Mouse (Mus musculus) T-cell, adult 2 months (primary cell): ENCODE results near the gene Agpat1.
A peak's percentile ranks its signal among the peaks of the same experiment; 100 is the strongest.

Experiments used
- DNase-seq: peaks from one replicate; pipeline ENCODE4 v3.0.0; 2022; ENCODE audit warnings: low spot score

Gene Agpat1

DNA sequence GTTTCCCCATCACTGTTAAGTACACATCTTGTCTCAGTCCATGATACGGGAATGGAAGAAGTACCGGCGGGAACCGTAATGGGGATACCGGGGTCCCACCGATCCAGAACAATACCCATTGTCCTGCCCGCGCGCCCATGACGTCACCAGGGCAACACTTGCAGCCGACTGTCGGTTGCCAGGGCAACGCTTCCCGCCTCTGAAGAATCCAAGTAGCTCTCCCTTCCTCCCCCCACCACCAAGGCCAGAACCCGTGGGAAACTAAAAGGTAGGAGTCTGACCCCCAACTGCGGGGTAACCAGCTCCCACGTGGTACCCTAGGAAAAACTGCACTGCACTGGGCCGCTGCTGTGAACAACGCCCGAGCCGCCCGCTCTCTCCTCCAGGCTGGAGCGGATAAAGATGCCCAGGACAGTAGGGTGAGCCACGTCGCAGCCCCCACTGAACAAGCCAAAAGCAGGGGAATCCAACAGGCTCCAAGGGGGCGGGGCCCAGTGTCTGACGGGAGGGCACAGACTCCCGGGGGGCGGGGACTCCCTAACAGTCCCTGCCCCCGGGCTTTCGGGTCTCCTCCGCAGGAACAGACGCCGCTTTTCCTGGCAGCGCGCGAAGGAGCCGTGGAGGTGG is 17.2 kb upstream of the Agpat1 start:
- DNase-seq: peak; percentile 63

DNA sequence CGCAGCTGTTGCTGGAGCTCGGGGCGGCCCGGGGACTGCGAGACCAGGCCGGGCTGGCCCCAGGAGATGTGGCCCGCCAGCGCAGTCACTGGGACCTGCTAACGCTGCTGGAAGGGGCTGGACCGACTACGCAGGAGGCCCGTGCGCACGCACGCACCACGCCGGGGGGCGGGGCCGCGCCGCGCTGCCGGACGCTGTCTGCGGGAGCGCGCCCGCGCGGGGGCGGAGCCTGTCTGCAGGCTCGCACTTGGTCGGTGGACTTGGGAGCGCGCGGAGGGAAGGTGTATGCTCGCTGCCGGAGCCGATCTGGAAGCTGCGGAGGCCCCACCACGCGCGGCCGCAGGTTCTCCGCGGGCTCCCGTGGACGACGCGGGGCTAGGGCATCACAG is 16.6 kb upstream of the Agpat1 start:
- DNase-seq: peak; percentile 98

DNA sequence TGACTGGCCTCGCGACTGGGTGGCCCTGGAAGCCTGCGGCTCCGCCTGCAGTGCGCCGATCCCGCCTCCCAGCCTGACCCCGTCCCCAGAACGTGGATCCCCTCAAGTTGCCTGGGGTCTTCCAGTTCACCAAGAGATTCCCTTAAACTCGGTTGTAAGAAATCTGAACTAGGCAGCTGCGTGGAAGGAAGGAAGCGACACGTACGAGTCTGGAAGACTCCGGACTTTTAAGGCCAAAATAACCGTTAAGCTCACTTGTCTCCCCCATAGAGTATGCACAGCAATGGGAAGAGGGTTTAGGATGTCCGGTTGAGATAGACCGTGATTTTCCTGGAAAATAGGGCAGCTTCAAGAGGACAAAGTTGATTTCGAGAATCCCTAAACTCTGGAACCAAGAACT is 16.2 kb upstream of the Agpat1 start:
- no peak for DNase-seq

DNA sequence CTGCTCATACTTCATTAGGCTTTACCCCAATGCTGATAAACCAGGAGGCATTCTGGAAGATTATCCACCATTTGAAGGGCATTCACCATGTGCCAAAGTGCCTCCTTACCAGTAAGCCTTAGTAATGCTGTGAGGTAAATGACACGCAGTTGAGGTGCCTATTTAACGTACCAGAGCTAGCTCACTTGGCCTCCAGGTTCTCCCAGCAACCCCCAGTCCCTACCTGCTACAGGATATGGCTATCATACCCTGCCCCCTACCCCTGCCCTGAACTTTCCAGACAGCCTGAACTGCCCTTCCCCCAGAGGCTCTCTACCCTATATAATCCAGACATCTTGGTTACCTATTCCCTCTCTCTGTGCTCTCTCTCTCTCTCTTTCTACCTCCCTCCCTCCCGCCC is 15.3 kb upstream of the Agpat1 start:
- DNase-seq: no peak

DNA sequence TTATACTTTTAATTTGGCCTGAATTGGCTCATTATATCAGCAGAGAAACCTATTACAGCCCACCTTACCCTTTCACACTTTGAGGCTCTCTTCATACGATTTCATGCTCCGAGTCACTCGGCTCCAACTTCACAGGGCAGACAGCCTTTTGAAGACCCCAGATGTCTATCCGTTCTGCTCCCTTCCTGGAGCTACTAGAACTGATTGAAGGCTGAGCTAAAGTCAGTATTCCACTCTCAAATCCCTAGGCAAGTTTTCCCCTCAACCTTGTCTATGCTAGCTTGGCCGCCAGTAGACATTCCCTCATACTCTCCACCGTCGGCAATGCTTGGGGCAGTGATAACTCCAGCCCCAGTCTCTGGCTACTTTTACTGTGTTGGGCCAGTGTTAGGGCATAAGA is 14.9 kb upstream of the Agpat1 start:
- DNase-seq: no peak

DNA sequence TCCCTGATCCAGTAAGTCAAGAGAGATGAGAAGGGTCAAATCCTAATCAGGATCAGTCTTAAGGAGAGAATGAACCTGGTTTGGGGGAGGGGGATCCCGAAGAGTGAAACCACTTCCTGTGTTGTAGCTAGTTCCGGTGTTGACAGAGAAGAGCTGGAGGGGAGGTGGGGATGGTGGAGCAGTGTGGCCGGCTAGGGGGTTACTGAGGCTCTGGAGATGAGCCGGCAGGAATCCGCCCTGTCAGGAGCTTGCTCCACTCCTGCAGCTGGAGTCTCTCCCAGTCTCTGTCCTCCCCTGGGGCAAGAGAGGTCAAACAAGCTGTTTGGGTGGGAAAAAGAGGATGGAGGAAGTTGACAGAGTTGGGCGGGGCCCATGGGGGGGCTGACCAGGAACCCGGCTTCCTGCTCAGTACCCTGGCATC is 14.4 kb upstream of the Agpat1 start, which contains the start of gene Gpsm3:
Gene Gpsm3, plus strand, starts transcription at position 126 of the 421 bp plus-strand sequence.
- DNase-seq: peak; percentile 71

DNA sequence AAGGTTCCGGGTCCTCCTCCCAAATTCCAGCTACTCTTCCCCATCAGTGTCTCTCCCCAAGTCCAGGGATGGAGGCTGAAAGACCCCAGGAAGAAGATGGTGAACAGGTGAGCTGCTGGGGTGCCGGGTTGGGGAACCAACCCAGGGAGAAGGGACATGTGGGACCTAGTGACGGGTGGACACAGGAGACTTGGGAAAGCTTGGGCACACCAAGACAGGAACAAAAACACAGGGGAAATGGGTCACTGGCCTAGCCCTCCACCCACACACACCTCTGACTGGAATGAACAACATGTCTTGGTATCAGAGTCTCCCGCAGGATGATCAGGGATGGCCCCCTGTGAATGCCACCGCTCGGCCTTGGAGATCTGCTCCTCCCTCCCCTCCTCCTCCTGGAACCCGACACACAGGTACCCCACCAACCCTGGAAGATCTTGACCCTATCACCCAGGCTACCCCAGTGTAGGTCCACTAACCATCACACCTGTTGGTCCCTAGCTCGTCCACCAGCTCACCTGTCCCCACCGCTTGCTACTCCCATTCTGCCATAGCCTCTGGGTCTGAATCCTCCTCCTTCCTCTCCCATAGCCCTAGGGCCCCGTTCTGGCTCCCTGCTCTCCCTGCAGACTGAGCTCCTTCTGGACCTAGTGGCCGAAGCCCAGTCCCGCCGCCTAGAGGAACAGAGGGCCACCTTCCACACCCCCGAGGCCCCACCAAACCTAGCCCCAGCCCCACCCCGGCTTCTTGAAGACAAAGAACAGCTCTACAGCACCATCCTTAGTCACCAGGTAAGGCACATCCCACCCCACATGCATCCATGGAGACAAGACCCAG is 13.7 kb upstream of the Agpat1 start:
- DNase-seq: no peak

DNA sequence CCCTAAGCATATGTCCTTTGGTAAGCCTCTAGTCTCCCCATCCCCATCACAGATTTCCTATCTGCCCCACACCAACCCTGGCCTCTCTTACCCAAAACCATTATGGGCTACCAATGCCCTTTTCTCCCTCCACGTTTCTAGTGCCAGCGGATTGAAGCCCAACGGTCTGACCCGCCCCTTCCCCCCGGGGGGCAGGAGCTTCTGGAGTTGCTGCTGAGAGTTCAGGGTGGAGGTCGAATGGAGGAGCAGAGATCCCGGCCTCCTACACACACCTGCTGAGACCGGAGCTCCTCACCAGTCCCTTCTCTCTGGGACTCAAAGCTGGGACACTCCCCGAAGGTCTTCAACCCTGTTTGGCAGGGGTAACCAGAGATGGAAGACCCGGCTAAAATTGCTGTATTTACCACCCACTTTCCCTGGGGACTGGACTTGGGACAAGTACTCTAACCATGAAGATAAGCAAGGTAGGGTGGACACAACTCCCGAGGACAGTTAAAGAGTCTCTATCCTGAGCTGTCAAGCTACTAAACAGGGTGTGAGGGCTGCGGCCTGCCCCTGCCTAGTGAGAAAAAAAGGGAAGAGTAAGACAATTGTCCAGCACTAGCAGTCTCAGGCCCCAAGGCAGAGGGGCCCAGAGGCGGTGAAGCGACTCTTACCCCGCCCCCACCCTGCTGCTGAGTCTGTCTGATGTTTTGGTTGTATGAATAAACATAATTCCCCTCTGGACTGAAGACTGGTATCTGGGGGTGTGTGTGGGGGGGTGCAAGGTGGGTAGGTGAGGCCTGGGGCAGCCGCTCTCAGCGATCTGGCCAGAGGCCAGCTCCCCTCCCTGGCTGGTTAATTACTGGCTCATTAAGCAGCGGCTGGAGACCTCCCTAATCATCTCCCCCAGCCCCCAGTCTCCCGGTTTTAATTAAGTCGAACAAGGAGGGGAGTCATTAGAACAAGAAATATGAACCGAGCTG is 12.8 kb upstream of the Agpat1 start, which contains the start of gene Pbx2:
Gene Pbx2, plus strand, starts transcription at position 238 of the 965 bp plus-strand sequence.
- DNase-seq: no peak

DNA sequence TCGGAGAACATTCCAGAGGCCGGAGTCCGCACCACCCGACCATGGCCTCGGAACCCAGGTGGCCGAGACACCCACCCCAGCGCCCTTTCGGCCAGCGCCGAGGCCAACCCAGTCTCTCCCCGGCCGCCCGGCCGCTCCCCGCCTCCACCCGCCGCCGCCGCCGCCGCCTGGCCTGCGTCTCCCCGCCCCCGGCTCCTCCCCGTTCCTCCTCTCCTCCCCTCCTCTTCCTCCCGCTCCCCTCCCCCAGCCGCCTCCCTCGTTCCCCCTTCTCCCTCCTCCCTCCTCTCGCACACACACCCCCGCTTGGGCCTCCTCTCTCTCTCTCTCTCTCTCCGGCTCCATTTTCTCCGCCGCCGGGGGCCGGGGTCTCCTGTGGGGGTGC is 12.1 kb upstream of the Agpat1 start:
- peak; percentile 71 for DNase-seq

DNA sequence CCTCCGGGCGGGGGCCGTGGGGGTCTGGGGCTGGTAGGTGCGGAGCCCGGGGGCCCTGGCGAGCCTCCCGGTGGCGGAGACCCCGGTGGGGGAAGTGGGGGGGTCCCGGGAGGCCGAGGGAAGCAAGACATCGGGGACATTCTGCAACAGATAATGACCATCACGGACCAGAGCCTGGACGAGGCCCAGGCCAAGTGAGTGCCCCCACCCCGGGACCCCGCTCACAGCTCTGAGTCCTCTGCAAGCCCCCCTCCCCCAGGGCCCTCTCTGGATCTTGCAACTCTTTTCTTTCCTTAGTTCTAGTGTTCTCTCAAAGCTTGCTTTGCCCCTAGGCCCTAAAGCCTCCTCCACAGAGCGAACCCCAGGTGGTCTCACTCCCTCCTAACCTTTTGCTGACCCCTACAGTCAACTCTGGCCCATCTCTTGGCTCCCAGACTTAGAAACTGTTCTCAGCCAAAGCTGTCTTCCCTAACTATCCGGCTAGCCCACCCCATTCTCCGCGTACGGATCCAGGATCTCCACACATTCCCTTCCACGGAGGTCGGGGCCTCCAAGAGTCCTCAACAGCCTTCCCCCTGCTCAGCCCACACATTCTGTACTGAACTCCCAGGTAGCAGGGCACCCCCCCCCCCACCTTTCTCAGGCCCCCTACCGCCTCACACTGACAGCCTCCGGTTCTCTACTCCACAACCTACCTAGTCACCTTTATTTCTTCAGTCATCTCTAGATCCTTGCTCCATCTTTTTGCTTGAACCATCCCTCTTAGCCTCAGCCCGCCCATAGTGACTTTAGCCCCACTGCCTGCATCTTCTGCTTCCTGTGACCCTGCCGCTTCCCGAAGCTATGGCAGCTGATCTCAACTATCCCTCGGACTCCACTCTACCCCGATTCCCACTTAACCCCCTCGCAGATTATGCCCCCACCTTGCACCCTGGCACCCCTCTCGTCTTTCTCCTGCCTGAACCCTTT is 11.2 kb upstream of the Agpat1 start:
- DNase-seq: no peak

DNA sequence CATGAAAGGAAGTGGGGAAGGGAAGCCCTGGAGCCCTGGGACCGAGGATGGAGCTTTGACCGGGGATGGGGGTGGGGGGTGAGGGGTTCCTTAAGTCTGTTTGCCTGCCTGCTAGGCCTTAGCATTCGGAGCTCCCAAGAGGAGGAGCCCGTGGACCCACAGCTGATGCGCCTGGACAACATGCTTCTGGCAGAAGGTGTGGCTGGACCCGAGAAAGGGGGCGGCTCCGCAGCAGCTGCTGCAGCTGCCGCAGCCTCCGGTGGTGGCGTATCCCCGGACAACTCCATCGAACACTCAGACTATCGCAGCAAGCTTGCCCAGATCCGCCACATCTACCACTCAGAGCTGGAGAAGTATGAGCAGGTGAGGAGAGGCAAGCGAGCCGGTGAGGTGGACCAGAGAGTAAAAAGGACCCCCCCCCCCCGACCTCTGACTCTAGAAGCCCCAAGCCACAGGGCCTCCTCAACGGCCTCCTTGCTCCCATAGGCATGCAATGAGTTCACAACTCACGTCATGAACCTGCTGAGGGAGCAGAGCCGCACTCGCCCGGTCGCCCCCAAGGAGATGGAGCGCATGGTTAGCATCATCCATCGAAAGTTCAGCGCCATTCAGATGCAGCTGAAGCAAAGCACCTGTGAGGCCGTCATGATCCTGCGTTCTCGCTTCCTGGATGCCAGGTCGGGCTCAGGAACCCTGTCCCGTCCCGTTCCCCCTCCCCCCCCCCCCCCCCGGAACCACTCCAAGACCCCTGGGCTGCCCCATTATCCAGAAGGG is 10.1 kb upstream of the Agpat1 start:
- no peak for DNase-seq

DNA sequence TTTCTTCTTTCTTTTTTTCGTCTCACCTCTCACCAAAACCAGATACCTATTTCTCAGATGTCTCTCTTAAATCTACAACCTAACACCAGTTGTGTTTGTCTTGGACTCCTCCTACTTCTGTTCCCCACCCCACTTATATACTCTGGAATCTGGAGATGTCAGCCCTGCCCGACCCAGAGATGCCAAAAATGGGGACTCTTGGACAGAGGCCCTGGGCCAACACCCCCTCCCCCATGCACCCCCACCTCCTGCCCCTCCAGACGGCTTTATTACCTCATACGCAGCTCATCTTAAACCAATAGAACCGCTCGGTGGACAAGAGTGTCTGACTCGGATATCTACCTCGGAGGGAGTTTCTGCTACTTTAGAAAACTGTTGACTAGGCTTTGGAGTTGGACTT is 8.0 kb upstream of the Agpat1 start:
- no peak for DNase-seq

DNA sequence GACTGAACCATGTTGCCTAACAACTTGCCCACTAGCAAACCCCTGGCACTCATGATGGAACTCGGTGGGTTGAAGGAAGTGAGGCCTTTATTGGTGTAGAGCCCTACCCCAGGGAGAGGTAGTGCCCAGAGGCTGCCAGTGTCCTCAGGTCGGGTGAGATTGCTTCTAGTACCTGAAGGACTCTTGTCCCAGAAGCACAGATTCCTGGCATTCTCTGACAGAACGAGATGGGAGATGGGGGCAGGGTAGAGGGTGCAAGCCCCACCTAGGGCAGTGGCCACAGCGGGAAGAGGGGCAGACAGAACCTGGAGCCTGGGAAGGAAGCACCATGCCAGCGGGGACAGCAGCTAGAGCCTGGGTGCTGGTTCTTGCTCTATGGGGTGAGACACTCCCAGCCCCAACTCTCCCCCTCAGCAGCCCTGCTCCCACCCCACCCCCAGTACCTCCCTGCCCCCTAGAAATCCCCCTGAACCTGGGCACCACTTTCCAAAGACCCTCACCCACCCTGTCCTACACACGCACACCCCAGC is 6.4 kb upstream of the Agpat1 start, which contains the start of gene Ager:
Gene Ager, plus strand, starts transcription at position 297 of the 530 bp plus-strand sequence.
- no peak for DNase-seq

DNA sequence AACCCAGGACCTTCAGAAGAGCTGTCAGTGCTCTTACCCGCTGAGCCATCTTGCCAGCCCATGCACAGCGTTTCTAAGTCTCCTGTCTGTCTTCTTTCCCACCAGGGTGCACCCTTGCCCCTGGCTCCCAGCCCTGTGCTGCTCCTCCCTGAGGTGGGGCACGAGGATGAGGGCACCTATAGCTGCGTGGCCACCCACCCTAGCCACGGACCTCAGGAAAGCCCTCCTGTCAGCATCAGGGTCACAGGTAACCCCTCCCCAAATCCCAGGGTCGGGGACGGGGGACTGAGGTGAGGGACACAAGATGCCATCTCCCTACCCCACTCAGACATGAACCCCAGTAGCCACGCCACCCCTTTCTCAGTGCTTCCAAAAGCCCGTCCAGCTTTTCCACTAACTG is 4.2 kb upstream of the Agpat1 start:
- no peak for DNase-seq

DNA sequence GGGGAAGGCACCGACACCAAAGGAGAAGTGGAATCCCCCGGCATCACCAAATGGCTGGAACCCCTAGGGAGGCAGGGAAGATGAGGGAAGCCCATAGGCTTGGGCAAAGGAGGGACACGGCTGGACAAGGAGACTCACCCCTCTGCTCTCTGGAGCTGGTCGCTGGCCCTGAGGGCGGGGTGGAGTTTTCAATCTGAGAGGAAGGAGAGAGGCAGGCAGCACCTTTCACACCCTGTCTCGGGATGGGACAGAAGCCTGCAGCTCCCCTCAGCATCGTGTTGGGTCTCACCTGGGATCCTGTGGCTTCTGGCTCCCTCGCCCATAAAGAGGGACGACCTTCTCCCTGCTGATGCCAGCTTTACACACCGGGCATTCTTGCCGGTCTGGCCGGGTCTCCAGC is 2.3 kb upstream of the Agpat1 start:
- DNase-seq: no peak

DNA sequence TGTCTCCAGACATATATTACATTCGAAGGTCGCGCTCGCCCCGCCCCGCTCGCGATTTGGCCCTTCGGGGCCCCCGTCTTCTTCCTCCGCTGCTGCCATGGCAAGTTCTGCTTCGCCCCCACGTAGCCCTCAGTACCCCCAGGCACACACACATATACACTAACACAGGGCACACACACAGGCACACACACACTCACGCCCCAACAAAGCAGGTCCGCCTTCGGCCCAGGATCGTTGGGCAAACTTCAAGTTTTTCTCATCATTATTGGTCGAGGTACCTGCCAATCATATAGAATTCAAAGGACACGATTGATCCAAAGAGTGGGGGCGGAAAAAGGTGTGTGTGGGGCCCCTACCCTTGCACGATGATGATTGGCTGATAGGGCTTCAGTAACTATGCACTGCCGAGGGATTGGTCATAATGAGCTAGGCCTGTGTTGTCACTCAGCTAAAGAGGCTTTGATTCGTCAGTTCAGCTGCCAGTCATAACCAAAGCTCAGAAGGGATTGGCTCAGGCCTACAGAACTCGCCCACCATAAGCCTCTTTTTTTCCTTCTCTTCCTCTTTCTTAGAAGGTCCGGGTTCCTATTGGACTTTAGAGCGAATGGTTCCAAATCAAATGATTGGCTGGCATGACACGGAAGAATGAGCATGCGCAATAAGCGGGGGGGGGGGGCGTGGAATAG is 544 bp upstream of the Agpat1 start, which contains the start of gene Rnf5:
Gene Rnf5, minus strand, starts transcription at position 316 of the 686 bp plus-strand sequence.
- peak; percentile 99 for DNase-seq

DNA sequence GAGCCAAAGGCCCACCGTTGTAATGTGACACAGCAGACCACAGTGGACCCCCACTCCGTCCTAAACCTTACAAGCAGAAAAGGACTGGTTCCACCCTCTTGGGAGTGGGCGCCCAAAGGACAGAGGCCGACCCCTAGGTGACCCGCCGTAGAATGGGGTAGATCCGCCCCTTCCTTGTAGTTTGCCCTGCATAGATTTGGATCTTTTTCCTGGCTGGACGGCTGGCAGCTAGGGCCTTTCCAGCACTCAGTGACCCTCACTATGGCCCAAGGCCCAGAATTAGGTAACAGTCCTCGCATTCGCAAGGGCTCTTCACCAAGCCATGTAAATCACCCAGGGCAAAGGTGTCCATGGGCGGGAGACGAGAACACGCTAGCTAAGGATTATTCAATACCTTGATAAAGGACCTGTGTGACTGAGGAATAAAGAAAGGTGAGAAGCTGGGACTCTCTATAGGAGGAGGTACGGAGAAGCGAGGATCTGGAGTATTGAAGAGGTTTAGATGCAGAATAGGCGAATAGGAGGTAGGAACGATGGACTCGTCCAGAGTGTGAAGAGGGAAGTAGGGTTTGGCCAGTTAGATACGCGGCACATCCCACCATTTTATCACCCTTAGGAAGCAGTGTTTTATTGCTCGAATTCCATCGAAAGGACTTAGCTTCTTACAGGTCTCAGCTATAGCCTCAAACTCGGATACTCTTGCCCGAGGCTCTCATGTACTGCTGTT is 612 bp downstream of the Agpat1 start:
- no peak for DNase-seq

DNA sequence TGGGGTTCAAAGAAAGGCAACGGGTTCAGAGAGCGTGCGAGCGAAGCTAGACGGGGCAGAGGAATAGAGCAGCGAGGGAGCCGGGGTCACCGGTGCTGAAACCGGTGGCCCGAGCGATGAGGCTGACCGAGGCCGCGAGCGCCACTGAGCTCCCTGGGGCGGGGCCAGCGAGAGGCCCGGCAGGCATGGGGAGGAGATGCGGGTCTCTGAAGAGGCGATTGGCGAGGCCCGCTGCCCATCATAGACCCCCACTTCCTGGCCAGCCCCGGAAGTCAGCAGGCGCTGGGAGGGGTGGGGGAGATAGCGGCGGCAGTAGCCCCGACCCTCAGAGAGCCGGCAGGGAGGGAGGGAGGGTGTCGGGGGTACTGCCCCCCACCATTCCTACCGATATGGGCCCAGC is 1.5 kb downstream of the Agpat1 start:
- peak; percentile 88 for DNase-seq
